Mouse (Mus musculus) left cerebral cortex, adult 8-10 months (tissue): ENCODE data around the gene Ptprr. TPM values are rescaled to one million over a fixed set of nuclear protein-coding genes. Genes with fewer than 3 reads are reported as not detected.

Experiments
- DNase-seq, 2 experiments: peaks; one replicate each; pipeline ENCODE4 v3.0.0; 2022; ENCODE audit warnings: low spot score in 2 of 2
- total RNA-seq, 4 experiments: library from RNA; stranded (reverse); gene quantifications; 2 replicates each; pipeline ENCODE4 v1.2.4; 2022

Ptprr gene
- total RNA-seq, 4 experiments from 2014 or later: 17.6 to 20.0 (median 18.5) TPM

DNA sequence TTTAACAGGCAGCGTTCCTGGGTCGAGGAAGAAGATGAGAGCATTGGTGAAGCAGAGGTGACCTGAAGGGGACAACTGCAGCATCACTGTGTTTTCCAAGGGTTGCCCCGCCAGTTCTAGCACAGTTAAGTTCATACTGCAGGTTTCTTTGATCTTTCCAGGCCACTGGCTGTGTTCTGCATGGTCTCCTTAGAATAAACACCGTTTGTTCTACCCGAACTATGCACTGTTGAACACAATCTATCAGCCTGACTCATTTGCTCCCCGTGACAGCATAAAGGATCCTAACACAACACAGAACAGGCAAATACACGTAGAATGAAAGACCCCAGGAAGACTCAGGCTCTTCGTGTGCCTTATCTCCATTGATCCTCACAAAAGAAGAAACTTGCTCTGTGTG is 176.4 kb downstream of the Ptprr start:
- no peak for DNase-seq

DNA sequence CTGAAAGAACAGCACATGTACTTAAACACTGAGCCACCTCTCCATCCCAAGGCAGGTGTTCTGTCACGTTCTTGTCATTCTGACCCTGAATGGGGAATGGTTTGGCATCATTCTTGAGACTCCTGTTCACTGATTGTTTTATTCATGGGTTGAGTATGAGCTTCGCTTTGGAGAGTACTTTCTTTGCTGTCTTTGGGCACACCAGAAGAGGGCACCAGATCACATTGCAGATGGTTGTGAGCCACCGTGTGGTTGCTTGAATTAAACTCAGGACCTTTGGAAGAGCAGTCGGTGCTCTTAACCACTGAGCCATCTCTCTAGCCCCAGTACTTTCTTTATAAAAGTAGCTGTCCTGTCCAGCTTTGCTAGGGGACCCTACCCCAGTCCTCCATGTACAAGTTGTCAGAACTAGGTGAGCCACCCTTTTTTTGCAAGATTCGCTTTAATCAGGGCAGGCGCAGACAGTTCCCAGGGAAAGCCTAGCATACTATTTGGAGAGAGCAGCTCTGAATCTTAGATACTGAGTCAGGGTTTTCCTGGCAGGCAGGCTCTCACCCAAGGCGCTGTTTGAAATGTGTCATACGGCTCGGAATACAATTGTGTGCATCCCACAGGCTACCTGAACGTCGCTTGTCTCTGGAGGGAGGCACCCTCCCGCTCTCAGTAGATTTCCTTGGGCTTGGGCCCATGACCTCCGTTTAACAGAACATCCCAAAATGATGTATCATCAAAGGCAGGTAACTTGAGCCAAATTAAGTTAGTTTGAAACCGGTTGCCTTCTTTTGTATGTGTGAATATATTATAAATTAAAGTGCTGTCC is 178.8 kb downstream of the Ptprr start:
- no peak for DNase-seq

- no peak for DNase-seq
These were observed 179.5 kb downstream of the Ptprr start for GRCm38 (mm10) chr10:116197416-116197939.

GRCm38 (mm10) chr10:116199035-116199434 is 181.0 kb downstream of the Ptprr start:
- no peak for DNase-seq

DNA sequence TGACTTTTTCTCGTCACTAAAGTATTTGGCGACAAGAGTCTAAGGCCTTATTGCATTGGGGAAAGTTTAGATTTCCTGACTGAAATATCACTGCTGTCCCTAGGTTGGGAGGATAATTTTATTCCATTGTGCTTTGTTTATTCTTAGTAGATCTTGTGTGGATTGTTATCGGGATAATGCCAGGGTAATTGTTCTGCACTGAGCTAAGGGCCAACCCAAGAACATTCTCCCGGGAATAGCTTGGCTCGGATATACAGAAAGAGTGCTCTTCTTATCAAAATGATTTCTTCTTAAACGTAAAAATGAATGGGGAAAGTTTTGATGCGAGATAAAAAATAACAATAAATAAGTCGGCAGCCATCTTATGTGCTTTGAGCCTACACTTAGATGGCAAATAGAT is 183.5 kb downstream of the Ptprr start:
- DNase-seq: no peak

DNA sequence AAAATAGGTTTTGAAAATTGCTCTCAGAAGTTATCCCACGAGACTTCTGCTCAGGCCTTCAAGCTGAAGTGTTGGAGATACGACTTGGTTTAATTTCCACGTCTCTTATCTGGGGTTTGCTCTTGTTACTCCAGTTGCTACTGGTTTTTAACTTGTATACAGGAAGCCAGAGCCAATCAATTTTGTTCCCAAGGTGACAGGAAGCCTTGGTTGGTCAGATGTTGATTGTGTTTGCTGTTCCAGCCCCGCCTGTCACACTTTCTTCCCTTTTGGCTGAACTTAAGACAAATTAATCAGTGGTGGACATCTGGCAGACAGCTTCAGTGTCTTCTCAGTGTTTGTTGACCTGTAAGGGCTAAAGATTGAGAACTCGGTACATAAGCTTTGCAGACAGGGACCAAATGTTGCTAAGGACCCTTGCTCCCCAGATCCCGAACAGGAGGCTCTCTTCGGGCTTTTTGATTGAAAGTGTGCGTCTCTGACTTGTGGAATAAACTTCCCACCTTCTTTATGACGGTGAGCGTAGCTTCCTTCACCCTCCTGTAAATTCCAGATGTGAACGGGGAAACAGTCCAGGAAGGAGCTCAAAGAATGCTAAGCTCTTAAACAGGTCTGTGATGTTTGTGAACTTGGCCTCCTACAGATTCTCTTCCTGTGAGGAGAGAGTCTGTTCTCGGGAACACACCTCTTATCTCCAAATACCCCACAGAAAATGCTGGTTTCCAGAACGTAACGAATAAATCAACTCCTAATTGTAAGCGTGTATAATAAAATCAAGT is 187.8 kb downstream of the Ptprr start:
- DNase-seq: no peak

DNA sequence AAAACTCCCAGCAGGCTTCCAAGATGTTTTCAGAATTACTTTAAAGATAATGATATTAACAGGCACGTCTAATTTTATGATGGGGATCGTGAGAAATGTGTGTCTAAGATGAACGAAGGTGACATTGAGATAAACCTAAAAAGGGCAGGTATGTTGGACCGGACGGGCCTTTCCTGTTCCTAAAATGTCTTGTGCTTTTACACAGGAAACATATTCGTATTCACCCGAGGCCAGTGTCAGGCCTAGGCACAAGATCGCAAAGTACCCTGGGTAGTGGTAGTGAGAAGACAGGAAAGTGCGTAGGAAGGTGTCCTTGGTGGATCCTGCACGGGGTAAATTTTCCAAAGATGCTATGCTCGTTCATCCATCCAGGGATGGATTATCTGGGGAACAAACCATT is 188.4 kb downstream of the Ptprr start:
- DNase-seq: no peak

DNA sequence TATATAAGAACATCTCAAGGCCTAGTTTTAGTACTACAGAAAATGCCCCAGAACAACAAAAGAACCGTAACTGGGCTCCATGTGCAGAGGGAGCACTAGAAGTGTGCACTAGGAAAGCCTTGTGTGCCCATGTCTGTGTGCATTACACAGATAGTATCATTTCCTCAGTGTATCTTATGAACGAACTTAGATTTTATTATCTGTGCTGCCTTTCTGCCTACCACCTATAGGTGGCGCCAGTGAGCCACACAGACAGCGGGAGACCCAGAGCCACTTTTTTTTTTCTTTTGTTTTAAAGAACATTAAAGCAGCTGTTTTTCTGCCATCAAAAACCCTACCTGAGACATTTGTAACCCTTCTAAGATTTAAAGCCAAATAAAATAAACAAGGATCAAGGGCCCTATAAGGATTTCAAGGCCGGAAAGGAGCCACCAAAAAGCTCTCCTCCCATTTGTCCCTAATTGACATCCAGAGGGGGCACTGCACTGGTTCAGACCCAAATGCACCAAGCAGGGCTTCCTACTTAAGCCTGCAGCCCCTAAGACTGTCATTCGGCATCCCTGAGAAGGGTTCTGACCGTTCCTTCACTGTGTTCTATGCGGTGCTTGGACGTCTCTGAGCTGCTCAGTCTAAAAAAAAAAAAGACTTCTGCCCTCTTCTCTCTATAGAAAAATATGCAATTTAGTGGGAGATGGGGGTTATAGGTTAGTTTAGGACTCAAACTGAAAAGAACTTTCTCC is 190.1 kb downstream of the Ptprr start:
- peak in 1 of 2 experiments; percentile 22 for DNase-seq

GRCm38 (mm10) chr10:116208727-116209115 is 190.7 kb downstream of the Ptprr start:
- no peak for DNase-seq

DNA sequence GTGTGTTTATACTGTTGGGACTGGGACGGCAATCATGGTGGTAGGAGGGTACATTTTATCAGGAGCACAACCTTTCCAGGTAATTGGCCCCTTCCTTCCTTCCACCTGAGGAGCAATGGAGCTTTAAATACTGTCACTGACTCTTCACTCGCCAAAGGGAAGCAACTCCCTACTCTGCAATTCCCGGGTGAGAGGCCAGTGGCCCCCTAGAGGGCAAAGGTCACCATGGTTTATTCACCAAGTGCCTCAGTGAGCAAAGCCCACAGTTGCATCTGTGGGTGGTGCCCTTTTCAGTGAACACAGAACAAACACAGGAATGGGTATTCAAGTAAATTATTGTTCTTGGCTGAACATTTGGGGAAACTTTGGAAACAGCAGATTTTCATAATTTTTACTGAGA is 194.1 kb downstream of the Ptprr start:
- no peak for DNase-seq

- DNase-seq: no peak
These were observed 202.5 kb downstream of the Ptprr start for GRCm38 (mm10) chr10:116220336-116221118.

DNA sequence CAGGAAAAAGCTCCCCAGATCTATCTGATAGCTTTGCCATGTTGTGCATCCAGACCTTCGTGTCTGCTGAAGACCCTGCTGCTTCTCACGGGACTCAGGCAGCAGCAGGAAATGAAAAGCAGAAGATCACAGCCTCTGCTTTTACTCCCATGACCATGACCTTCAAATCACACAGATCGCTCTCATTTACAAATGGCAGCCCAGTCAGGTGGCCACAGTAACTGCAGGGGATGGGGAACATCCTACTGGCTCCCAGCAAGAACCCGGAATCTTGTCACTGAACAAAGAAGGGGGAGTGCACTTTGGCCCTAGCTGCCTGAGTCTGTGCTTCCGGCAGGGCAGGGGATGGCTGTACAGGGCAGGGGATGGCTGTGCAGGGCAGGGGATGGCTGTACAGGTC is 217.3 kb downstream of the Ptprr start:
- no peak for DNase-seq

GRCm38 (mm10) chr10:116242200-116242599 is 224.2 kb downstream of the Ptprr start:
- no peak for DNase-seq

GRCm38 (mm10) chr10:116243373-116243772 is 225.4 kb downstream of the Ptprr start:
- DNase-seq: no peak

DNA sequence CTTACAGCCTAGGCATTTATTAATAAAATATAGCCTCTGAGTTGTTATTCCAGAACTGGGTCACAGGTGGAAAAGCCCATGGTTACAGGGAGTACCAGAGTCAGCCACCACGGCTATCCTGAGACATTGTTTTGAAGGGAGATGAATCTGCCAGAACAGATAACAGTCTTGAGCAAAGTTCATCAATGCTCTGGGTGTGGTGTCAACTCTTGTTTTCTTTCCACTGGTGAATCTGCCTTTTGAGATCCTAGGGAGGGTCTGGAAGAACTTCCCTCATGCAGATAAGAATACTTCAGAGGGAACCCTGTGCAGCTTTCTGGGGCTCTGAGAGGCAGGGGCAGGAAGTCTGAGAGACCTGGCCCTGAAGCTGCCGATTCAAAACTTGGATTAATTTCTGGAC is 227.6 kb downstream of the Ptprr start:
- DNase-seq: no peak

DNA sequence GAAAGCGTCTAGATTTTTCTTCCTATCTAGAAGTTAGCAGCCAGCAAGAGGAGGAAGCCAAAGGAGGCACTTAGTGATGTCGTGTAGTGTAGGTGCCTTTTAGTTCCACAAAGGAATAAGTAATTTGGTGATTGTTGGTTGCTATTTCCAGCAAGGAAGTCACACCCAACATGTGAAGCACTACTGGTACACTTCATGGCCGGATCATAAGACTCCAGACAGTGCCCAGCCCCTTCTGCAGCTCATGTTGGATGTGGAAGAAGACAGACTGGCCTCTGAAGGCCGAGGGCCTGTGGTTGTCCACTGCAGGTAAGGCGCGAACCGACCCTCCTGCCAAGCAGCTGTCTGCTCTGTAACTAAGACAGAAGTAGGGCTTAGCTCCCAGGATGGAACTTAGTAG is 234.7 kb downstream of the Ptprr start:
- no peak for DNase-seq

- DNase-seq: no peak
These were observed 236.0 kb downstream of the Ptprr start for GRCm38 (mm10) chr10:116253972-116254371.

- DNase-seq: no peak
These were observed 241.3 kb downstream of the Ptprr start for GRCm38 (mm10) chr10:116259298-116259697.

GRCm38 (mm10) chr10:116260658-116261433 is 242.8 kb downstream of the Ptprr start:
- DNase-seq: peak in 1 of 2 experiments; percentile 38

DNA sequence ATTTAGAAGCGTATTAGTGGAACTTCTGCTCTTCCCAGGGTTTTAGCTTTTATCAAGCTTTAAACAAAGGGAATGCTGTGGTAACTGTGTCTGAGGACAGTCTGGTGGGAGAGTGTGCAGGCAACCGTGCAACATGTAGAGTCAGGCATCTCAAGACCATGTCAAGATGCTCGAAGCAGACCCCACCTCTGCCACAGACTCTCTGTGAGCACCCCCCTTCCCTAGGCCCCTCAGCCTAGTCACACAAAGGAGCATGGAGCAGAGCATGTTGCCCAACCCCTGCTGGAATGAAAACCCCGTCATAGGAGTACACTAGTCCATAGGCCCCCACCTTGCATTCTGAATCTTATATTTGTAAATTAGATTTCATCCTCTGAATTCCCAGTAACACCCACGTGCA is 243.5 kb downstream of the Ptprr start:
- no peak for DNase-seq
